Mouse (Mus musculus): ENCODE results near the gene AL607142.1.

DNA sequence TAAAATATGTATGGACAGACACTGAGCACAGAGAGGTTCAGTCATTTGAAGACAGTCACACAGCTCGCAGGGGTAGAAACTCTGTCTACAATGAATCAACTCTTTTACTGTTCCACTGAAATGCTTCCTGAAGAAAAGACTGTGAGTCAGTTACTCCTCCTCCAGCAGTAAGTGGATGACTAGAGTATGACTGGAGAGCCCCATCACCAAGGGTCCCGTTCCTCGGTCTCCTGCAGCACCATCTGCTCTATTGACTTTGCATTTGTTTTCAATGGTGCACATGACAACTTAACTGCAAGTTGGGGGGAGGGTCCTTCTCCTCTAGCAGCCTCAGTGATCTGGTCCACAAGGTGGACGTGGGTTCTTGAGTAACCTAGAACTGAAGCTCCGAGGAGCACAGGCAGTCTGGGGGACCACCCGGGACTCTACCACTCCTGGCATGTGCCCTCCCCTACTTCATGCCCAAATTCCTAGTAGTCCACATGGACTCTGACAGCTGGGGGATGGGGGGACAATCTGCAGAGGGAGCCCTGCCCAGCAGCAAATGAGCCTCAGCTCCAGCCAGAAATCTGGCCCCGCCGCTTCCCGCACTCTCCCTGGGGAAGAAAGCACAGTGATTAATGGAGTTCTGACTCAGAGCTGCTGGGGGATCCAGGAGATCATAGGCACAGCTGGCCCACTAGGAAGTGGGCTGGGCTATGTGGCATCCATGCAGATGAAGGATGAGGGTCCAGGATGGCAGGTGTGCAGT lies 2.2 kb downstream of the AL607142.1 start:
- no peak for TF ChIP-seq POLR2A (IDR thresholded peaks at IDR 0.05; ENCODE audit: insufficient read depth, low read depth, low read length)
- no peak for TF ChIP-seq CTCF (IDR thresholded peaks at IDR 0.05; ENCODE audit: insufficient read depth, low read depth, low read length)
